Mouse (Mus musculus): ENCODE results near the gene St6galnac4. TPM values are rescaled to one million over a fixed set of nuclear protein-coding genes. Genes with fewer than 3 reads are reported as not detected.

The St6galnac4 gene
- polyA plus RNA-seq, 1 experiment from 2014 or later: 13.6 TPM

DNA sequence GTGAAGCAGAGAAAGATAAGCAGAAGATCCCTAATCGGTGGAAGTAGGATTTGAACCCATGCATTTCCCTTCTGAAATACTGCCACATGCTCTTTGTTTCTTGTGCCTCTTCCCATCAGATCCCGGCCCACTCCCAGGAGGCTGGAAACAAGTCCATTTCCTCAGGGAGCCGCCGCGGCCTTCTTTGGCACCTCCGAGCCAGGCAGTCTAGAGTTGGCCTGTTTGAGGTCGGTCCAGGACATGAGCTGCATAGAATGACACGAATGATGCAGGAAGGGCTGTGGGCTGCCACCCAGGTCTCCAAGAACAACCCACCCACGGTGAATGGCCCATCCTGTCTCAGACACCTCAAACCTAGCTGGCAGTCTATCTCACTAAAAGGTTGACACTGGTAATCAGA, 10.4 kb upstream of the St6galnac4 start:
- DNase-seq (ENCODE audit: low spot score, missing footprints) (no peak), ATAC-seq (ENCODE audit: low FRiP score) (no peak)
- no peak overlapping the region for H3K9ac ChIP-seq (ENCODE audit: low read length)
- no peak overlapping the region for H3K4me2 ChIP-seq
- H3K4me1 ChIP-seq (ENCODE audit: control insufficient read depth, insufficient read depth, low read length): peaks cover 7% of the 10 kb centered on the region
- H3K9me3 ChIP-seq (ENCODE audit: control insufficient read depth, low read length): no peaks in the 10 kb centered on the region
- 86% methylated on average over 9 of the region's 9 CpGs for WGBS
- no peaks in the 10 kb centered on the region for H3K36me3 ChIP-seq (ENCODE audit: control insufficient read depth, insufficient read depth, low read length)
- peaks cover 2% of the 10 kb centered on the region; the same call in 1 of the 2 replicates for H3K27me3 ChIP-seq (ENCODE audit: control insufficient read depth, insufficient read depth, low read length)
- H3K4me3 ChIP-seq (ENCODE audit: low read depth, low read length): no peak overlapping the region
- H3K27ac ChIP-seq (ENCODE audit: low read depth, low read length): no peak overlapping the region

DNA sequence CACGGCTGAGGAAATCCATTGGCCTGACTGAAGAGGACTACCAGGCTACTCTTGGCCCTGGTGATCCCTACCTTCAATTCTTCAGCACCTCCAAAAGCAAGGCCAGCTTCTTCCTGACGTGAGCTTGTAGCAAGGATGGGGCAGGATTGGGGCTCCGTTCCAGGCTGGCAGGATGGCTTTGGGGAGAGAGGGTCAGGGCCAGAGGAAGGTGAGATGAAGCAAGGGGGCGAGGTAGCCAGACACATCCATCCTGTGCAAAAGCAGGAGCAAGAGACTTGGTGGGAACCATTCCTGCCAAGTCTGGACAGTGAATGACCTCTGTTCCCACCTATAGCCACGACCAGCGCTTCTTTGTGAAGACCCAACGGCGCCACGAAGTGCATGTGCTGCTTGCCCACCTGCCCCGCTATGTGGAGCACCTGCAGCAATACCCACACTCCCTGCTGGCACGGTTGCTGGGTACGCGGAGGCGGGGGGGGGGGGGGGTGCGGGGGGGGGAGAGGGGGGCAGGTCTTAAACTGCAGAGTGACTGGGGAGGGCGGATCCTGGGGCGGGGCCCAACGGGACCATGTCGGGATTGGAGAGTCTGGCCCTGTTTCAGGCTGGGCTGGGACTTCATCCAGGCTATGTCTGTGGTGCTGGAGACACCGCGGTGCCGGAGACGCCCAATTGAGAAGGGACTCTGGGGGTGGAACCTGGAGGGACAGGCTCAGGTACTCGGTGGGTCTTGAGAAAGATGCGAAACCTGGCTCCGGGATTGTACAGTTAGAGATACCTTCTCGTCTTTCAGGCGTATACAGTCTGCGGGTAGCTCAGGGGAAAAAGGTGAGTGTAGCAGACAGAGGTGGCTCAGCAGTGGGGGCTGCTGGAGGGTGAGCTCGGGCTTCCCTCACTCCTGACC, 8.5 kb upstream of the St6galnac4 start:
- Histone ChIP-seq H3K9ac (ENCODE audit: low read length) (no peak overlapping the region), H3K9me3 (ENCODE audit: control insufficient read depth, low read length) (no peaks in the 10 kb centered on the region), H3K36me3 (ENCODE audit: control insufficient read depth, insufficient read depth, low read length) (no peaks in the 10 kb centered on the region), H3K4me3 (ENCODE audit: low read depth, low read length) (no peak overlapping the region), H3K27ac (ENCODE audit: low read depth, low read length) (no peak overlapping the region), H3K4me1 (ENCODE audit: control insufficient read depth, insufficient read depth, low read length) (peaks cover 6% of the 10 kb centered on the region), H3K4me2 (no peak overlapping the region), H3K27me3 (ENCODE audit: control insufficient read depth, insufficient read depth, low read length) (peaks cover 6% of the 10 kb centered on the region; the same call in 1 of the 2 replicates)
- 41% methylated on average over 24 of the region's 30 CpGs for WGBS
- ATAC-seq (ENCODE audit: low FRiP score): no peak
- peak; percentile 72 for DNase-seq (ENCODE audit: low spot score, missing footprints)

DNA sequence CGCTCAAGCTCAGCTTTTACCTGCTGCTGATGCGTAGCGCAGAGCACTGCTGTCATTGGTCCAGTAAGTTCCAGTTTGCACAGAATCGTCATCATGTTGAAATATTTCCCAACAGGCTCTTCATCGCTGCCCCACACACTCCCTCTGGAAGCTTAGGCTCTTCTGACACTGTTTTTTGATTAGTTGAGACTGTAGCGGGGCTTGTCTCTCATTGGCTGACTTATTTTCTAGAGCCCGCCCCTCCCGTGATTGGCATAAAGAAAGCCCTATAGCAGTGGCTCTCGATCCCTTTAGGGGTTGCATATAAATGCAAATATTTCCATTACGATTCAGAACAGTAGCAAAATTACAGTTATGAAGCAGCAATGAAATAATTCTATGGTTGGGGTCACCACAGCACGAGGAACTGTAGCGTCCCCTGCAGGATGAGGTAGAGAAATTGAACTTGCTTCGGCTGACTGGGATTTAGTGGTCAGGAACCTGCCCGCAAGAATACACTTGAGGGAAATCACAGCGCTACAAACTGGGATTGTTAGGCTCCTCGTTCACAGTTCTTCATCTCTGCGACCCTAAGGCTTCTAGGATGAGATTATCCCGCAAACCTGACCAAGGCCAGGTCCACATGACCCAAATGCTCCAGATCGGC, 5.3 kb upstream of the St6galnac4 start:
- peaks cover 6% of the 10 kb centered on the region; the same call in 1 of the 2 replicates for H3K27me3 ChIP-seq (ENCODE audit: control insufficient read depth, insufficient read depth, low read length)
- DNase-seq (ENCODE audit: low spot score, missing footprints) (peak; percentile 93), ATAC-seq (ENCODE audit: low FRiP score) (no peak)
- WGBS: 30% methylated on average over 19 of the region's 19 CpGs
- peak overlapping the region; percentile 15; the same call in 1 of the 2 replicates for H3K4me3 ChIP-seq (ENCODE audit: low read depth, low read length)
- no peak overlapping the region for H3K27ac ChIP-seq (ENCODE audit: low read depth, low read length)
- H3K9ac ChIP-seq (ENCODE audit: low read length): no peak overlapping the region
- no peaks in the 10 kb centered on the region for H3K36me3 ChIP-seq (ENCODE audit: control insufficient read depth, insufficient read depth, low read length)
- no peaks in the 10 kb centered on the region for H3K9me3 ChIP-seq (ENCODE audit: control insufficient read depth, low read length)
- H3K4me1 ChIP-seq (ENCODE audit: control insufficient read depth, insufficient read depth, low read length): peaks cover 4% of the 10 kb centered on the region; the same call in 1 of the 2 replicates
- peak overlapping the region; percentile 26; the same call in 1 of the 2 replicates for H3K4me2 ChIP-seq

DNA sequence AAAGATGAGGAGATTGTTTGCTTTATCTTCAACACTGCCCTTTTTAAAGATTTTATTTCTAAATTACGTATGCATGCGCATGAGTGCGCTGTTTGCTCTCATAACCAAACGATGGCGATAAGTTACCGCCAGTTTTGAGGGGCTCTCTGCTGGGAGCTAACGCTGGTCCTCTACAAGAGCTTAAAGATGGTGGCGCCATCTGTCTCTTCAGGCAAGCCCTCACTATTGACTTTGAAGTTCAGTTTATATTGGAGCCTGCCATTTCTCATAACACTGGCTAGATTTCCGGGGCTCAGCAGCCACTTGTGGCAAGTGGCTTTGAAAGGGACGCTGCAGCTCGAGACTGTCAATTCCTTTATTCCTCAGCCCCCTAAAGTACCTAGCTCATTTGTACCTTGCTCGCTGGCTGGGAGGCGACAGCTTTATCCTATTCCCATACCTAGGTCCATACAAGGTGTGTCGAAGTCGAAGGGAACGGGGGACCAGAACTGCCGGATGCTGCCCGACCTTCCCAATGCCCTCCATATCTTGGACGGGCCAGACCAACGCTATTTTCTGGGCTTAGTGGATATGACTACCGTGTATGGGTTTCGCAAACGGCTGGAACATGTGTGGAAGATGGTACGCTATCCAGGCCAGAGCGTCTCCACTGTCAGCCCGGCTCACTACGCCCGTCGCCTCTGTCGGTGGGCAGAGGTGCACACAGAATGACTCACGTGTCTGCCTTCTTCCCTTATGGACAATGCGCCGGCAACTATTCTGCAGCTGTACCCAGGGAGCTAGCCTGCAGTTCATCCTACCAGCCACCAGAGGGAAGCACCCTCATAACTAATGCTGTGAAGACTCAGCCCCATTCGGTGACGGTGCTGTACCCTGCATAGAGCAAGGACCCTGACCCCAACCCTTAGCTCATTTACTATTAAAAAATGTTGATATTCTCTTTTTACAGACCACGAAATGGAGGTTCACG, 3.8 kb upstream of the St6galnac4 start:
- no peaks in the 10 kb centered on the region for H3K36me3 ChIP-seq (ENCODE audit: control insufficient read depth, insufficient read depth, low read length)
- peaks cover 12% of the 10 kb centered on the region for H3K4me1 ChIP-seq (ENCODE audit: control insufficient read depth, insufficient read depth, low read length)
- WGBS: 14% methylated on average over 37 of the region's 37 CpGs
- no peak overlapping the region for H3K27ac ChIP-seq (ENCODE audit: low read depth, low read length)
- peak overlapping the region; percentile 10 for H3K4me3 ChIP-seq (ENCODE audit: low read depth, low read length)
- ATAC-seq (ENCODE audit: low FRiP score) (peak; percentile 63), DNase-seq (ENCODE audit: low spot score, missing footprints) (peak; percentile 98)
- peak overlapping the region; percentile 42 for H3K4me2 ChIP-seq
- peaks cover 6% of the 10 kb centered on the region; the same call in 1 of the 2 replicates for H3K27me3 ChIP-seq (ENCODE audit: control insufficient read depth, insufficient read depth, low read length)
- H3K9ac ChIP-seq (ENCODE audit: low read length): peak overlapping the region; percentile 32; the same call in 1 of the 2 replicates
- no peaks in the 10 kb centered on the region for H3K9me3 ChIP-seq (ENCODE audit: control insufficient read depth, low read length)

DNA sequence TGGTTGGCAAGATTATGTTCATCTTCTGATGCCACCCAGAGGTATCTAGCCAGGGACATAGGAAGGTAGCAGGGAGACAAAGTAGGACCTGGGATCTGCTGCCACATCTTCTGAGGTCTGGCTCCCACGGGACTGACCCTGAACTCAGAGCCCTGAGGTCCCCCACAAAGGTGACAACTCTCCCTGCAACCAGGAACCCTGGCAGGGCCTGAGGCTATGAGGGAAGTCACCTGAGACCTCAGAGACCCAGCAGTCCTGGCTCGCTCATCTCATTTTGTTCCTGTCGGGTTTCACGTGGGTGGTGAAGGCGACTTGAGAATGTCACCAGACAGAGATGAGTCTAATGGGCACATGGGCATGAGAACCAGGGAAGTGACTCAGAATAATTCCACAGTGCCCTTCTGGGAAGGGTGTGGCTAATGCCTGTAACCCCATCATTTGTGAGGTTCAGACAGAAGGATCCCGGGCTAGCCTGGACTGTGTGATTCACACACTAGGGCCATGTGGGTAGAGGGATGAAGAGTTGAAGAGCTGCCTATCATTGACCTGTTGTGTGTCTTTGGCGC, 1.7 kb upstream of the St6galnac4 start:
- H3K27ac ChIP-seq (ENCODE audit: low read depth, low read length): no peak overlapping the region
- no peak overlapping the region for H3K4me3 ChIP-seq (ENCODE audit: low read depth, low read length)
- H3K9ac ChIP-seq (ENCODE audit: low read length): no peak overlapping the region
- no peak overlapping the region for H3K4me2 ChIP-seq
- DNase-seq (ENCODE audit: low spot score, missing footprints): no peak
- H3K4me1 ChIP-seq (ENCODE audit: control insufficient read depth, insufficient read depth, low read length): peaks cover 12% of the 10 kb centered on the region
- no peaks in the 10 kb centered on the region for H3K36me3 ChIP-seq (ENCODE audit: control insufficient read depth, insufficient read depth, low read length)
- H3K27me3 ChIP-seq (ENCODE audit: control insufficient read depth, insufficient read depth, low read length): peaks cover 4% of the 10 kb centered on the region; the same call in 1 of the 2 replicates
- ATAC-seq (ENCODE audit: low FRiP score): no peak
- 86% methylated on average over 7 of the region's 7 CpGs for WGBS
- H3K9me3 ChIP-seq (ENCODE audit: control insufficient read depth, low read length): no peaks in the 10 kb centered on the region

DNA sequence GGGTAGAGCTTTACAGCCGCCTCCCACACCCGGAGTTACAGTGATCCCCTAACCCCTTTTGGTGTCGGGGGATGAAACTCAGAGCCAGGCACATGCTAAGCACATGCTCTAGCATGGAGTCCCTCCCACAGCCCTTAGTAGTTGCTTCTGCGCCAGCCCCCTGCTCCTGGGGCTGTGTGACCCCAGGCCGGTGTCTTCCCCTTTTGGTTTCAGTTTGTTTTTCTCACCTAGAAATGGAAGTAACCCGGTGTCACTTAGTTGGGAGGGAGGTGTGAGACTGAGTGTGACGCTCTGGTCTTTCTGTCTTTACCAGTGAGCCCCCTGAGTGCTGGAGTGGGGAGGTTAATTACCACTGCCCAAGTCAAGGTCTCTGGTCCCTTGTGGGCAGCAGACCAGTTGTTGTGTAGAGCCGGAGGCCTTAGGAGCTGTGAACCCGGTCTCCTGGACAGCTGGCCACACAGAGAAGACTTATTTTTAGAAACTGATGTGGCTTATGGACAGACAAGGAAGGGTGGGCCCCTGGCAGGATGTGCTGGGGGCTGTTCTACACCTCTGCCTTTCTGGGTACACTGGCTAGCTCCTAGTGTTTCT, 931 bp downstream of the St6galnac4 start:
- ATAC-seq (ENCODE audit: low FRiP score): no peak
- Histone ChIP-seq H3K27me3 (ENCODE audit: control insufficient read depth, insufficient read depth, low read length) (0 out of 2 replicates have a peak, but pooled peaks cover 3% of the 10 kb centered on the region), H3K9ac (ENCODE audit: low read length) (peak overlapping the region; percentile 73), H3K27ac (ENCODE audit: low read depth, low read length) (no peak overlapping the region), H3K9me3 (ENCODE audit: control insufficient read depth, low read length) (no peaks in the 10 kb centered on the region), H3K36me3 (ENCODE audit: control insufficient read depth, insufficient read depth, low read length) (no peaks in the 10 kb centered on the region), H3K4me2 (peak overlapping the region; percentile 75), H3K4me1 (ENCODE audit: control insufficient read depth, insufficient read depth, low read length) (peaks cover 12% of the 10 kb centered on the region), H3K4me3 (ENCODE audit: low read depth, low read length) (peak overlapping the region; percentile 49)
- DNase-seq (ENCODE audit: low spot score, missing footprints): no peak
- 56% methylated on average over 9 of the region's 9 CpGs for WGBS

DNA sequence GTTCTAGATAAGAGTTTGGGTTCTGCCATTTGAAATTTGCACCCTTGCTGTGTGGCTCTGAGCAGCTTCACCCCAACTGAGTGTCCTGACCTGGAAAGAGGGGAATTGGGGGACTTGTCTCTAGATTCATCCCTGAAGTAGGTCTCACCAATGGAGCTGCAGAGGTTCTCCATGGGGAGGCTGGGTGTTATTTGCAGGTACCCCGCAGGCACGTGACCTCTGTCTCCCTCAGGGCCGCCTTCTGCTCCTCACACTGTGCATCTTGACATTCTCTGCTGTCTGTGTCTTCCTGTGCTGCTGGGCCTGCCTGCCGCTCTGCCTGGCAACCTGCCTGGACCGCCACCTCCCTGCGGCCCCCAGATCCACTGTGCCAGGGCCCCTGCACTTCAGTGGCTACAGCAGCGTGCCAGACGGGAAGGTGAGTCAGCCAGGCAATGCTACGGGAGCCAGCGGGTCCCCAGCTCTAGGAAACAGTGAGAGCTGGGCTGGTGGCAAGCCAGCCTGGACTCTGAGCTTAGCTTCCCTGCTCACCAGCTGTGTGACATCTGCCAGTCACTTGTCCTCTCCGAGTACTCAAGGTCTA, 2.4 kb downstream of the St6galnac4 start:
- H3K27ac ChIP-seq (ENCODE audit: low read depth, low read length): no peak overlapping the region
- no peaks in the 10 kb centered on the region for H3K36me3 ChIP-seq (ENCODE audit: control insufficient read depth, insufficient read depth, low read length)
- no peak overlapping the region for H3K4me2 ChIP-seq
- H3K9ac ChIP-seq (ENCODE audit: low read length): no peak overlapping the region
- no peak for ATAC-seq (ENCODE audit: low FRiP score)
- WGBS: 77% methylated on average over 11 of the region's 11 CpGs
- H3K4me3 ChIP-seq (ENCODE audit: low read depth, low read length): no peak overlapping the region
- no peak for DNase-seq (ENCODE audit: low spot score, missing footprints)
- H3K27me3 ChIP-seq (ENCODE audit: control insufficient read depth, insufficient read depth, low read length): no peaks in the 10 kb centered on the region
- H3K9me3 ChIP-seq (ENCODE audit: control insufficient read depth, low read length): no peaks in the 10 kb centered on the region
- H3K4me1 ChIP-seq (ENCODE audit: control insufficient read depth, insufficient read depth, low read length): peaks cover 8% of the 10 kb centered on the region

DNA sequence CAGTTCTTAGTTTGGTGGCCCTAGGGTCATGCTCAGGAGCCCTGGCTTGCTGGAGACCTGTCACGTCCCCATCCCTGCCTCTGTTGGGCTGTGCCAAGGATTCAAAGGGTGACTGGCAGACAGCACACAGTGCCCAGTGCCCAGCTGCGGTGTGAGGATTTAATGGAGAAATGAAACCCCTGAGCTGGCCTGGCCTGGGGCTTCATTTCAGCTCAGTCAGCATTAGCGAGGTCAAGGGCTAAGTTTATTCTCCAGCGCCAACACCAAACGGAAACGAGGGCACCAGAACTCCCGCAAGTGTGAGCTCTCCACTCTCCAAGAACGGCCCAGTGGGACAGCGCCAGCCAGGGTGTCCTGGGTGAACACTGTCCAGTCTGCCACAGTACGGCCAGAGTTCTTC, 3.3 kb downstream of the St6galnac4 start:
- Histone ChIP-seq H3K27ac (ENCODE audit: low read depth, low read length) (no peak overlapping the region), H3K4me3 (ENCODE audit: low read depth, low read length) (no peak overlapping the region), H3K36me3 (ENCODE audit: control insufficient read depth, insufficient read depth, low read length) (no peaks in the 10 kb centered on the region), H3K4me1 (ENCODE audit: control insufficient read depth, insufficient read depth, low read length) (peaks cover 8% of the 10 kb centered on the region), H3K9ac (ENCODE audit: low read length) (no peak overlapping the region), H3K27me3 (ENCODE audit: control insufficient read depth, insufficient read depth, low read length) (no peaks in the 10 kb centered on the region), H3K4me2 (no peak overlapping the region), H3K9me3 (ENCODE audit: control insufficient read depth, low read length) (no peaks in the 10 kb centered on the region)
- ATAC-seq (ENCODE audit: low FRiP score) (no peak), DNase-seq (ENCODE audit: low spot score, missing footprints) (no peak)
- WGBS: 83% methylated on average over 10 of the region's 10 CpGs
